Mouse (Mus musculus): Measurements from ENCODE around the gene Rin3.

- no peak for TF ChIP-seq CTCF (IDR thresholded peaks at IDR 0.05; ENCODE audit: borderline replicate concordance, control insufficient read depth, extremely low read depth, insufficient read depth, low read length, poor library complexity)
- TF ChIP-seq POLR2A (IDR thresholded peaks at IDR 0.05; ENCODE audit: control insufficient read depth, extremely low read depth, insufficient read depth, low read length, poor library complexity), result no peak
Measured at GRCm38 (mm10) chr12:102311454-102311853, 28.6 kb downstream of the Rin3 start.
